1 mouse cellular context compared by ENCODE assay signal in the genomic region with DNA sequence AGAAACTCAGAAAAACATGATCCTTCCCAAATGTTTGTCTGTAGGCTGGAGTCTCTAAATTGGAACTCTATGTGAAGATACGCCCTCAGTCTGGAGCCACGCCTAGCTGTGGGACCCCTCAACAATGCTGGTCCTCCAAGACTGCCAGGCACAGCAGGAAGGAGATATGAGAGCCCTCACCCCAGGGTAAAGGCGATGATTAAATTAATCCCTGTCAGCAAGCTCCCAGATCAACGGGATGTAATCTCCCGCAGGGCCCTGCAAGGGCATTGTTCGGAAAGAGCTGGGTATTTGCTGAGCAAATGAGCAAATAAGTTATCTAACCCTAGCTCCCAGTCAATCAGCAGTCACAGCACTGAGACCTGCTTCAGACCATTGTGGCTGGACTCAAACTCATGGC.
TF ChIP-seq lines count a peak whose summit lies in the region.

No protein-coding gene starts in this region.

TF ChIP-seq in CH12.LX, 34 proteins besides CTCF, POLR2A, EP300 and RAD21:
- no peak for TF ChIP-seq MAFK (IDR thresholded peaks at IDR 0.05; ENCODE audit: insufficient replicate concordance, low read length)
- no peak for TF ChIP-seq USF1 (IDR thresholded peaks at IDR 0.05; ENCODE audit: low read depth, low read length)
- TF ChIP-seq MYC (IDR thresholded peaks at IDR 0.05; ENCODE audit: low read depth, low read length), result no peak
- no peak for TF ChIP-seq MEF2A (IDR thresholded peaks at IDR 0.05; ENCODE audit: borderline replicate concordance, low read depth, low read length)
- TF ChIP-seq TBP (conservative IDR thresholded peaks at IDR 0.05; ENCODE audit: low read depth, low read length), result no peak
- no peak for TF ChIP-seq CHD2 (IDR thresholded peaks at IDR 0.05; ENCODE audit: low read length)
- no peak for TF ChIP-seq E2F4 (IDR thresholded peaks at IDR 0.05; ENCODE audit: insufficient replicate concordance, low read depth, low read length)
- TF ChIP-seq MAZ (IDR thresholded peaks at IDR 0.05; ENCODE audit: low read depth, low read length), result no peak
- TF ChIP-seq RCOR1 (conservative IDR thresholded peaks at IDR 0.05; ENCODE audit: low read depth, low read length), result no peak
- no peak for TF ChIP-seq GABPA (IDR thresholded peaks at IDR 0.05; ENCODE audit: insufficient replicate concordance, low read depth, low read length)
- no peak for TF ChIP-seq NELFE (IDR thresholded peaks at IDR 0.05; ENCODE audit: low read depth, low read length)
- no peak for TF ChIP-seq MAX (IDR thresholded peaks at IDR 0.05; ENCODE audit: low read length)
- TF ChIP-seq UBTF (IDR thresholded peaks at IDR 0.05; ENCODE audit: low read depth, low read length), result no peak
- no peak for TF ChIP-seq TCF12 (IDR thresholded peaks at IDR 0.05; ENCODE audit: low read depth, low read length)
- TF ChIP-seq JUN (IDR thresholded peaks at IDR 0.05; ENCODE audit: insufficient read depth, low read depth, low read length), result no peak
- no peak for TF ChIP-seq IRF4 (IDR thresholded peaks at IDR 0.05; ENCODE audit: low read depth, low read length)
- TF ChIP-seq MXI1 (IDR thresholded peaks at IDR 0.05; ENCODE audit: low read depth, low read length), result no peak
TF ChIP-seq in CH12.LX: peak in this region for 0.
